Mouse (Mus musculus) kidney, adult 2 months (tissue): Measurements from ENCODE around the gene Nkpd1.

Experiments
- CTCF ChIP-seq: fragments of 200-500 bp; conservative IDR thresholded peaks from 2 replicates; pipeline ENCODE4 v1.5.1; 2011; ENCODE audit warnings: low read depth, mild to moderate bottlenecking, control low read depth, low read length, moderate library complexity, mixed read lengths; ENCODE audit not compliant: insufficient read depth, insufficient read length
- POLR2A ChIP-seq: fragments of 200-500 bp; IDR thresholded peaks from one replicate; pipeline ENCODE4 v1.6.1; 2011; ENCODE audit warnings: low read depth, low read length, control low read depth

DNA sequence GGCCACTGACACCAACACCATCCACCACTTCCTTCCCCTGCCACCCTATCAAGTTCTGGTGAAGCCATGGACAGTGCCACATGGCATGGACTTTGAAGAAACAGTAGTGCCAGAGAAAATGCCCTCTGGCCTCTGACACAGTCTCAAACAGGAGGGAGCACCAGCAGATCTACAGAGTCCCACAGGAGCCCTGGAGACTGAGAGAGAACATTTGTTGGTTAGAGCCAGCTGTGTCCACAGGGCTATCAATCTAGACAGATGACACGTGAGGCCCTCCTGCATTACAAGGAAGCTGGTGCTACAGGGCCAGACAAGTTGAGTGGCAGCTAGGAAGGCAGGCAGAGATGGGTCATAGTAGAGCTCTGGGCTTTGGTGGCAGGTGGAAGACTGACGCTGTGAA lies 34.8 kb downstream of the Nkpd1 start:
- TF ChIP-seq CTCF (no peak), POLR2A (no peak)
